Mouse (Mus musculus) liver, adult 2 months (tissue): Measurements from ENCODE around the gene Crybg1.

ENCODE experiments used
- CTCF ChIP-seq: fragments of 200-500 bp; IDR thresholded peaks from 2 replicates; pipeline ENCODE4 v1.5.1; 2011; ENCODE audit warnings: low read depth, low read length, control low read depth
- POLR2A ChIP-seq: fragments of 200-500 bp; IDR thresholded peaks from 2 replicates; pipeline ENCODE4 v1.6.1; 2011; ENCODE audit warnings: low read length, control low read depth; ENCODE audit not compliant: insufficient read depth; ENCODE audit errors: extremely low read depth

DNA sequence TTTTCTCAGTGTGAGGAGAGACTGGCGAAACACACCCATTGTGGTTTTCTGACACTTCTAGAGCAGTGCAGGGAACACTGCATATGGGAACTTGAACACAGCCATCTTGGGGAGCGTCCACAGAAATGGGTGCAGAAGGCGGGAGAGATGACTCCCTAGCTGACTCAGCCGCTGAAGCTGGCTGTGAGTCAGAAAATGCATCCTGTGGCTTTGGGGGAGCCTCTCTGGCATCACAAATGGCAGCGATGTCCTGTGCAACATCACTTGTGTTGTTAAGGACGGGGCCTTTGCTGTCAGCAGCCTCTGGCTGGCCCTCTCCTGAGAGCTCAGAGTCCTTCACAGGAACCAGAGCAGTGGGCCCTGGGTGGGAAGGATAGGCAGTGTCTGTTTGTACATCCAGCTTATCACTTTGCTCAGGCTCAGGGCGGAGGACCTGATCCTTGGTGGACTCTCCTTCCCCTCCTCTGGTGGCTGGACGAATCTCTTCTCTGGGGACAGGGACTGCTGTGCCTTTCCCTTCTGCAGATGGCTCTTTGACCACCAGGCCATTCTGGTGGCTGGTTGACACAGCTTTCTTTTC is 150.1 kb downstream of the Crybg1 start:
- no peak for TF ChIP-seq POLR2A
- TF ChIP-seq CTCF = no peak
